Mouse (Mus musculus): ENCODE measurements at regions not wholly inside any gene's neighbourhood (a gene's known extent, or its start where the extent isn't known, plus 50 kb on each side); places are given as distances from the start of the nearest gene placed in this dataset.

DNA sequence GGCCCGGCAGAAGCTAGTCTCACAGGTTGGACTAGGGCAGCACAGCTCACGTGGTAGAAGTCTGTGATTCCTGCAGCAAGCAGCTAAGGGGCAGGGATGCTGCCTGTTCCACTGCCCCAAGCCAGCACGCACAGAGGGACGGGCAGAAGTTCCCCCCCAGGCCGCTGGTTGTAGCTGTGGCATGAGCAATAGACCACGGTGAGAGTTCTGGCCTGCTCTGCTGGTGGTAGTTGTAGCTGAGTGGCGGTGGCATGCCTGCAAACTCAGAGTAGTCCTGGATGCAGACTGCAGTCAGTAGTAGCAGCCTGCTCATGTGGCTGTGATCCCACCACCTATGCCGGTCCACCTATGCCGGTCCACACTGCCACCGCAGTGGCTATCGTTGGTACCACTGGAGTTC, 71.5 kb upstream of the Rpl39l start:
- Histone ChIP-seq H3K4me3 (no peak overlapping the region), H3K36me3 (replicated peaks) (no peaks in the 10 kb centered on the region), H3K27me3 (replicated peaks; ENCODE audit: low read depth, poor library complexity, severe bottlenecking) (no peaks in the 10 kb centered on the region), H3K27ac (replicated peaks) (no peak overlapping the region), H3K9me3 (no peaks in the 10 kb centered on the region), H3K4me1 (no peaks in the 10 kb centered on the region)
- no peak for DNase-seq (ENCODE audit: low spot score)
- 93% methylated on average over 11 of the region's 11 CpGs for whole genome bisulfite sequencing

DNA sequence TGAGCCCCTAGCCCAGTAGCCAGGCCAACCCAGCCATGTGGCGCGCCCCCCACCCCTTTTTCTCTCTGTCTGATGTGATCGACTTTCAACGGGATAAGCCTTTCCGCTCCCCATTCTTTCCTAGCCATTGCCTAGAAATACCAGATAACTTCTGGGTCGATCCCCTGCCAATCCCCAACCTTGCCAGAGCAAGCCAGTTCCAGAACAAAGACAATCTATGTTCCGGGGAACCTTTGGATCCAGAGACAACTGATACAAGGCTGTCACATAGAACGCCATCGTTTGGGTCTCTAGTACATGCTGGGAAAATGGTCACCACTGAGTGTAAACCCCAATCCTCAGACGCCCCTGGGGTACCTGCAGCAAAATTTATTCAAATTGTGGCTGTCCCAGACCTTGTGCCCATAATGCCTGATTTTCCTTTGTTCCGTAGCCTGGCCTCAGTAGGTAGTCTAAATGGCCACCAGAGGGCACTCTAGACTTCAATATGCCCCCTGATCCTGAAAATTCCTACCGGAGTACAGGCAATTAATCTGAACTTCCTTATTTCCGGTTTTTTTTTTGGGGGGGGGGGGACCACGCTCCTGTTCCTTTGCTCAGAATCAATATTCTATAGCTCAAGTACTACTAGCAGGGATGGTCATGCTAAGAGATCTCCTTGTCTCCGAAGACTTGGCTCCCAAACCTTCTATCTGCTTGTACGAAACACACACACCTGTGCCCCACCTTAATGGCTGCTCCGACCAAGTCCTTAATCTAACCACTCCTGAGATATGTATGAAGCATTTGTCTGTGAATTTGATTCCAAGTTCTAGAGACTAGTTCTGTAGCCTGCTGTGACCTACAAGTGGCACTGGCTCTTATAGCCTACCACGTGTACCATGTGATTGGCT, 81.3 kb upstream of the Rpl39l start:
- no peaks in the 10 kb centered on the region for H3K27me3 ChIP-seq (replicated peaks; ENCODE audit: low read depth, poor library complexity, severe bottlenecking)

DNA sequence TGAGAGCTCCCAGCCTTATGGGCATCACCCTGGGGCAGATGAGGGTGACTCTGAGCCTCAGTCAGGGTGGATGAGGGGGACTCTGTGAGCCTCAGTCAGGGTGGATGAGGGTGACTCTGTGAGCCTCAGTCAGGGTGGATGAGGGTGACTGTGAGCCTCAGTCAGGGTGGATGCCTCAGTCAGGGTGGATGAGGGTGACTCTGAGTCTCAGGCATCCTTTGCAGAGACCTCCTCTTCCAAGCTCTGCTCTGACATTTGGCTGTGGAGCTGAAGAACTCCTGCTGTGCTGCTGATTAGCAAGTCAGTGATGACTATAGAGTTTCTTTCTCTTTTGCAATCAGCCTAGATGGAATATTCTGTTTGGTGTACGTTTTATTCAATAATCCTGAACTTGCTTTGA, 83.7 kb upstream of the Rpl39l start:
- 38% methylated on average over 1 of the region's 1 CpGs for WGBS
- Histone ChIP-seq H3K27me3 (replicated peaks; ENCODE audit: low read depth, poor library complexity, severe bottlenecking) (no peaks in the 10 kb centered on the region), H3K4me3 (no peak overlapping the region), H3K4me1 (no peaks in the 10 kb centered on the region), H3K36me3 (replicated peaks) (no peaks in the 10 kb centered on the region), H3K9me3 (no peaks in the 10 kb centered on the region), H3K27ac (replicated peaks) (no peak overlapping the region)
- no peak for DNase-seq (ENCODE audit: low spot score)

More for the DNA sequence above, 81.3 kb upstream of the Rpl39l start:
- peak overlapping the region; percentile 75 for H3K27ac ChIP-seq (replicated peaks)
- 57% methylated on average over 18 of the region's 18 CpGs for WGBS
- no peak overlapping the region for H3K4me3 ChIP-seq
- no peaks in the 10 kb centered on the region for H3K4me1 ChIP-seq
- H3K9me3 ChIP-seq: no peaks in the 10 kb centered on the region
- no peaks in the 10 kb centered on the region for H3K36me3 ChIP-seq (replicated peaks)
- DNase-seq (ENCODE audit: low spot score): peak; percentile 60

DNA sequence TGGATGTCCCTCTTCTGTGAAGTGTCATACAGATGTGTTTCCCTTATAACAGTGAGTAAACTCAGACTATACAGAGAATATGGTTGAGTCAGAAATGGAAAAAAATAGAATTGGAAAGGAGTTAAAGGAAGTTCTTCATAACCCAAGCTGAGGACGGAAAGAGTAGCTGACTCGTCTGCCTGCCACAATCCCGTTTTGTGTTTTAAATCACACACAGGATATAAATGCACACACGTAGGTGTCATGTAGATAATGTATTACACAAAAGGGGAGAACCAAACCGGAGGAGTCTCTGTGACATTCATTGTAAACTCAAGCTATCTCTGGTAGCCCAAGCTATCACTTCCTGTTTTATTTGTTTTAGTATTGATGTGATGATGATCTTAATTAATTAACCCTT, 84.6 kb upstream of the Rpl39l start:
- H3K27me3 ChIP-seq (replicated peaks; ENCODE audit: low read depth, poor library complexity, severe bottlenecking): no peaks in the 10 kb centered on the region
- H3K4me3 ChIP-seq: no peak overlapping the region
- no peaks in the 10 kb centered on the region for H3K36me3 ChIP-seq (replicated peaks)
- 88% methylated on average over 5 of the region's 5 CpGs for WGBS
- no peaks in the 10 kb centered on the region for H3K4me1 ChIP-seq
- no peaks in the 10 kb centered on the region for H3K9me3 ChIP-seq
- DNase-seq (ENCODE audit: low spot score): no peak
- H3K27ac ChIP-seq (replicated peaks): no peak overlapping the region

DNA sequence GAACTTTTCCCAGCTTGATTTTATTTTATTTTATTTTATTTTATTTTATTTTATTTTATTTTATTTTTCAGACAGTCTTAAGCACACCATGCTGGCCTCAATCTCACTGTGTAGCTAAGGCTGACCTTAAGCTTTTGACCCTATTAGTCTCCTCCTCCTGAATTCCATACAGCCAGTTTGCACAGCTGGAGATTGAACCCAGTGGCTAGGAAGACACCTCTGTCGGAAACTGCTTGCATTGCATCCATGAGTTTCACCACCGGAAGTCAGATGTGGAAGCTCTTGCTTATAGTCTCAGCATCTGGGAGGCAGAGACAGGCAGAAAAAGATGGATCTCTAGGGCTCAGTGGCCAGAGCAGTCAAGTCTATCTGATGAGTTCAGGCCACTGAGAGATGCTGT, 86.4 kb upstream of the Grin2a start:
- H3K4me1 ChIP-seq: no peaks in the 10 kb centered on the region
- WGBS: 46% methylated on average over 2 of the region's 2 CpGs
- H3K27ac ChIP-seq (replicated peaks): no peak overlapping the region
- no peaks in the 10 kb centered on the region for H3K9me3 ChIP-seq
- no peaks in the 10 kb centered on the region for H3K36me3 ChIP-seq (replicated peaks)
- no peaks in the 10 kb centered on the region for H3K27me3 ChIP-seq (replicated peaks; ENCODE audit: low read depth, poor library complexity, severe bottlenecking)
- no peak for DNase-seq (ENCODE audit: low spot score)
- H3K4me3 ChIP-seq: no peak overlapping the region

DNA sequence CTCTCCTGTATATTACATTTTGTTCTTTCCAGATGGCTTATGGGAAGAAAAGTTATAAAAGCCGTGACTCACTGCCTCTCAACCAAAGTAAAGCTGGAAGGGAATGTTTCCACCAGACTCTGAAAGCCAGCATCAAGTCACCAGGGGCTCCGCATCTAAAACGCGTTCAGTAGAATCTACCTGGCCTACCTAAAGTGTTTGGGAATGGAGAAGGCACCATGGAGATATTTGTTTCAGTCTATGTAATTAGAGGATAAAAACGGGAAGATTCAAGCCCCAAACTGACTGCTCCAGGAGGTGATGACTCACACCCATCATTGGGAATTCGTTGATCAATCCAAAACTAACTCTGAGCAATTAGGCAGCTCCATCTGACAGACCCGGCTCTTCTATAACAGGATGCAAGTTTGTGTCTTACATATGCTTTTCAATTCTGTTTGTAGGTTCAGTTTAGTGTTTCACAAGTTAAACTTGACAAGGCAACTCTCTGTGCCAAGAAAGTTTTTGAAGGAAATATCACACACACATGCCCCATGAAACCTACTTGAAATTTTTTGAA, 84.8 kb upstream of the Grin2a start:
- H3K27ac ChIP-seq (replicated peaks): no peak overlapping the region
- H3K9me3 ChIP-seq: no peaks in the 10 kb centered on the region
- DNase-seq (ENCODE audit: low spot score): no peak
- 88% methylated on average over 7 of the region's 7 CpGs for WGBS
- no peaks in the 10 kb centered on the region for H3K36me3 ChIP-seq (replicated peaks)
- no peak overlapping the region for H3K4me3 ChIP-seq
- H3K4me1 ChIP-seq: no peaks in the 10 kb centered on the region
- no peaks in the 10 kb centered on the region for H3K27me3 ChIP-seq (replicated peaks; ENCODE audit: low read depth, poor library complexity, severe bottlenecking)

DNA sequence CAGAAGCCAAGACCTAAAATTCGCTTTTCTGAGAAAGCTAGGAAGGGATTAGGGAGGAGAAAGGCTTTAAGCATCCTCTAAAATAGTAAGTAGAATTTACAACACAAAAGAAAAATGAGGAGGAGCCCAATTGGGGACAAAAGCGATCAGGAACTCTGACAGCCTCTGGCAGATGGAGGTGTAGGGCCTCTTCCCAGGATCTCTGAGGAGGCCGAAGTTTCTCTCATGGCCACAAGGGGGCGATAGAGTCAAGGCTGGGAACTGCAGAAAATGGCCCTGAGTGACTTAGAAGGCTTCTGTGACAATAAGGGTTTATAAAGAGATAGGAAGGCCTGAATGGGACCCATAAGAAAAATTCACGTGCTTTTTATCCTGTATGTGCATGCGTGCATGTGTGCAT, 77.8 kb upstream of the Grin2a start:
- DNase-seq (ENCODE audit: low spot score): peak; percentile 66
- H3K36me3 ChIP-seq (replicated peaks): no peaks in the 10 kb centered on the region
- no peak overlapping the region for H3K4me3 ChIP-seq
- H3K27ac ChIP-seq (replicated peaks): no peak overlapping the region
- H3K4me1 ChIP-seq: no peaks in the 10 kb centered on the region
- no peaks in the 10 kb centered on the region for H3K27me3 ChIP-seq (replicated peaks; ENCODE audit: low read depth, poor library complexity, severe bottlenecking)
- 28% methylated on average over 6 of the region's 6 CpGs for WGBS
- no peaks in the 10 kb centered on the region for H3K9me3 ChIP-seq

DNA sequence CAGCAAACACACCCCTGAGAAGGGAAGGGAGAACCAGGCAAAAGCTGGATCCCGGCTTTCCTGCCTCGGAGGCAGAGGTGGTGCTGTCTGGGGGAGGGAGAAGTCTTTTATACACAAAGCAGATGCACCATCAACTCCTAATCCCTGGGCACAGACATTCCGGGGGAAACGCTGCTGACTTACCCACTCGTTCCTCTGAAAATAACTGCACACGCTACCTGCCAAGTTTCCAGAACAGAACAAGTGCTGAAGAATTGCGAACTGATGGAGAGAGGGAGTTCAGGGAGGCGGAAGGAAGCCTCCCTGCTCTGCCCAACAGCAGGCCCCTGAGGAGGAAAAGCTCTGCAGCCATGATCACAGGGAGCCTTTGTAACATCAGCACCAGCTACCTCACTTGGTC, 68.1 kb upstream of the Grin2a start:
- DNase-seq (ENCODE audit: low spot score): no peak
- Histone ChIP-seq H3K9me3 (no peaks in the 10 kb centered on the region), H3K36me3 (replicated peaks) (no peaks in the 10 kb centered on the region), H3K4me3 (no peak overlapping the region), H3K27me3 (replicated peaks; ENCODE audit: low read depth, poor library complexity, severe bottlenecking) (no peaks in the 10 kb centered on the region), H3K4me1 (no peaks in the 10 kb centered on the region), H3K27ac (replicated peaks) (no peak overlapping the region)
- 73% methylated on average over 8 of the region's 8 CpGs for WGBS

DNA sequence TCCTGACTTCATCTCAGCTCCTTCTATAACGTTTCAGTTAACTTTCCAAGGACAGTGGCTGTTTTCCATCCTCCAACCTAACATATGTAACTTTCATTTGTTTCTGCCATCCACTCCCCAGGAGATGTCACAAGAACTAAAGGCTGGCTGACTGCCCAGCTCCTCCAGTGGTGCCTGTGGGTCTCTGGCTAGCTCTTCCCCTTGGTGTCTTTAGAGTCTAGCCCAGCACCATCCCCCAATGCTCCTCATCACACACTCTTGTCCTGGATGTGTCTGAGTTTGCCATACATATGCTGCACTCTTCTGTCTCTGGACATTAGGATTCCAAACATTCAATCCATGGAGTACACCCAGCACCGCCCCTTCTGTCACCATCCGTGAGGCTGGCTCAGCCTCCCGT, 62.7 kb upstream of the Grin2a start:
- no peaks in the 10 kb centered on the region for H3K27me3 ChIP-seq (replicated peaks; ENCODE audit: low read depth, poor library complexity, severe bottlenecking)
- H3K4me1 ChIP-seq: no peaks in the 10 kb centered on the region
- no peak overlapping the region for H3K4me3 ChIP-seq
- no peak for DNase-seq (ENCODE audit: low spot score)
- WGBS: 82% methylated on average over 4 of the region's 4 CpGs
- H3K9me3 ChIP-seq: no peaks in the 10 kb centered on the region
- no peak overlapping the region for H3K27ac ChIP-seq (replicated peaks)
- H3K36me3 ChIP-seq (replicated peaks): no peaks in the 10 kb centered on the region

All from embryonic facial prominence, embryonic 10.5 days (tissue).